Mouse (Mus musculus): ENCODE results near the gene Spry1.

The Spry1 gene

DNA sequence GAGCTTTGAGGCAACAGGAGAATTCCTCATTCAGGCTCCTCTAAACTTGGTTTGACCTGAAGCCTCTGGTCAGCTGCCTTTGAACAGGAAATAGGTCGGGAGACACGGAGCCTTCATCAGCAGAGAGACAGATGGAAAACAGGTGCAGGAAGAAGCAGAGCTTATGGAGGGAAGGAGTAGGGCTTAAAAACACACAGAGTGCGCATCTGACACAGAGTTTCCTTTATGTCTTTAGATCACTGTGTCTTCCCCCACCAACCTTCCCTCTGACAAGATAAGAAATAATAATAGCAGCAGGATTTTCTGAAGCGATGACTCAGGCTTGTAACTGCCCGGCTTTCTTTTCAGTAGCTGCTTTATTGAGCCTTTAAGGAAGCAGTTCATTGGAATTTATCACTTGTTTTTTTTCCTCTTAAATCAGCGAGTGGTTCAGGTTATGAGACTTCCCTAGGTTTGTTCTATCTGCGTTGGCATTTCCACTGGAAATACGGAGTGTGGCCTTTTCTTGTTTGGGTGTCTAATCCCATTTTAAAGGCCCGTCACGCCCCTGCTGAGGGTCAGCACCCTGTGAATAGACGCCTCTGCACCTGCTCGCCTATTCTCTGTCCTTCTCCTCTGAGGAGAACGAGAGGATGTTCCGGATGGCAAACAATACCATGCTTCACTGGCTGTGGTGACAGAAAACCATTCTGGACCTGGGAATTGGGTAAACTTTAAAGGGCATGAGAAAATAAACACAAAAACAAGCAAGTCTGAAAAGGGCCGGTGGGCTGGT lies 32.7 kb downstream of the Spry1 start:
- DNase-seq: peak; percentile 62

DNA sequence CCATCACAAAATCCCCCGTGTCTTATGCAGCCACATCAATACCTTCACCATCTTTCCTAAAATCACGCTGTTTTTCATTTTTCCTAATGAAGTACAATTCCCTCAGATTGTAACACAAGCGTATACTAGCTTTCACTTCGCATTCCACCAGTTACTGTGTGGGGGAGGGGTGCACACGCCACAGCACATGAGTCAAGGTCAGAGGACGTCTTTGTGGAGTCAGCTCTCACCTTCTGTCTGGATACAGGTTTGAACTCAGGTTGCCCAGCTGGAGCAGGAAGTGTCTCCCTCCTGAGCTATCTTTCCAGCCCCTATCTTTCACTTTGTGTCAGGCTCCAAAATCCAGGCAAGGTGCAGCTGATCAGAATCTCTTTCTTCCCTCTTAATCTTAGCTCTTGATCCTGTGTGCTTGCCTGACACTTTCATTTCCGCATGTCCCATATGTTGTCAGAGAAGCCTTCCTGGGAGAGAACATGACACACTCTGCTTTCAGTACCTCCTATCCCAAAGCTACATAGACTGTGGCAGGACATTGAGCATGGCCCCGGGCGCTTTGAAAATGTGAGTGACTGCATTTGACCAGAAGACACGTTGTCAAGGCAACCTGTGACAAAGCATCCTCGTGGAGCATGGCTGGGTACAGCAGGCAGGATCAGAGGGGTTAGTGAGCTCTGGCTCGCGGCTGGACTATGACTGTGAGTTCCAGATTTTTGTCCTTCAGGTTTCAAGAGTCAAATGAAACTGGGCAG lies 33.9 kb downstream of the Spry1 start:
- DNase-seq: peak; percentile 65

DNA sequence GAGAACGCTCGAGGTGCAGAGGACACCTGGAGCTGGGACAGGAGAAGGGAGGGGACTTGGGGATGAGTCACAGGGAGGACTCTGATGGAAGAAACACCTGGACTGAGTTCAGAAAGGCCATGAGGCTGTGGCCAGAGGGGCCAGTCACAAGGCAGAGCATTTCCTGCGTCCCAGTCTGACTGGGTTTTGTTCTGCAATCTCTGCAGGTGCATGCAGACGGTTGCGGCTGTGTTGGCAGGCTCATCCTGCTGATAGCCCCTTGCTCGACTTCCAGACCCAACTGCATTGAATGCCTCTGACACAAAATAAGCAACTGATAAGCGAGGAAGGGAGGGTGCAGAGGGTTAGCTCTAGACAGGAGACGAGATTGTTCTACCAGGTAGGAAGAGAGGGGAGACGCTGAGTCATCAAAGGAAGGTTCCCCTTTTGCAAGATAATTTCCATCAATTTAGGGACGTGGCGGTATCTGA lies 35.3 kb downstream of the Spry1 start:
- no peak for DNase-seq

DNA sequence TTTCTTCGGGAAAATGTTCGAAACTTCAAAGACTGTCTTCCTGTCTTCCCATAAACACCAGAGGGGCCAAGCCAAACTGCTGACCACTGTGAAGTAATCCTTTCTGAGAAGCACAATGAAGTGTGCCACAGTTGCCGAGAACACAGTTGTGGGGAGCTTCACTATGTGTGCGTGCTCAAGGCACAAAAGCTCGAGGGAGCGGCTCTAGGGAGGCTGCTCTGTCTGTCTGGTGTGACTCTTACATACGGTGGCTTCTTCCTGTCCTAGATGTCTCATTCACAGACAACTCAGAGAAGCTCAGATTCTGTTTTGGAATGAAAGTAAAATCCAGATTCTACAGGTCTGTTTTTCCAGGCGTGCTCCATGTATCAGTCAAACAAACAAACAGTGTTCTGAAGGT lies 36.5 kb downstream of the Spry1 start:
- no peak for DNase-seq

- no peak for DNase-seq
Measured at GRCm38 (mm10) chr3:37686219-37686618, 46.5 kb downstream of the Spry1 start.

DNA sequence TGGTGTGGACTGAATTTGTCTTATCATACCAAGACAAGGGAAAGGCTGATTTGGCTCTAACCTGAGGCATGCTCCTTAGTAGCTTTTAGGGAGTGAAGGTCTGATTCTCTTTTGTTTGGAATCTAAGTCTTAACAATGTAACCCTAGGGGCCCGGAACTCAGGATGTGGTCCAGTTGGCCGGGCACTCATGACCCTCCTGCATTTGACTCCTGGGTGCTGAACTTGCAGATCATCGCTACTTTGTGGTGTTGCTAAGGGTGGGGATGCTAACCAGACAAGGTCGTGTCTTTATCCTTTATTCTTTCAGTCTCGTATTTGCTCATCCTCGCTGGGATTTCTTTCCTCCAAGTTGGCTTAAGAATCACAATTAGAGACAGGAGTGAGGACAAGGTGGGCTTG lies 47.0 kb downstream of the Spry1 start:
- DNase-seq: no peak

DNA sequence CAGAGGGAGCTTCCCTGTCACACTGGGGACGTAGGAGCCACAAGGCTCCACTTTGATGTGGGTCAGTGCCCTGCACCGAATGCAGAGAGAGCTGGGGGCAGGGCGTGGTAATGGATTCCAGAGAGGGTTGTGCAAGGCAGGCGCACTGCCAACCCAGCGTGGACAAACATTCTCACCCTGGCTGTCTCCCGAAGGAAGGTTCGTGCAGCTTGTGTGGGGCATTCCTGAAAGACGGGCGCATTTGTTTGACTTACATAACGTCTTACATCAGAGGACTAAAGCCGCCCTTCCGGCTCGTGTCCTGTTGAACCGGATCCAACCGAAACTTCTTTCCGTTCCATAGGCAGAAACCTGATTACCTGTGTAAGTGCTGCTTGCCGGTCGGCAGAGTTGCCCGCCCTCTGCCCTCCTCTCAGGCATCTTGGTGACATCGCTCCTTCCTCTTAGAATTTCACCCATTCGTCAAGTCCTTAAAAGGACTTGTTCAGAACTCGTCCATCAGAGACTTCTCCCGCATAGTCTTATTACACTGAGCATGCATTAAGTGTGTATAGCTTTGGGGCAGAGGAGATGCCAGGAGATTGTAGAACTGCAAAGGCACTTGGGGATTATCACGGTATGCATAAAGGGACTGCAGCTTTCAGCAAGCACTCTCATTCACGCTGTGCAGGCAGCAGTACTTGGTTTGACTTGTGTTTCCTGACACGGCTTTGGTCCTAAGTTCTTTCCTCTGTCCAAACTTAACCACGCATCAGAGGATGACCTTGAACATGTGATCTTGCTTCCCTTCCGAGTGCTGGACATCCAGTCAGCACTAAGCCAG lies 47.6 kb downstream of the Spry1 start:
- DNase-seq: peak; percentile 54

DNA sequence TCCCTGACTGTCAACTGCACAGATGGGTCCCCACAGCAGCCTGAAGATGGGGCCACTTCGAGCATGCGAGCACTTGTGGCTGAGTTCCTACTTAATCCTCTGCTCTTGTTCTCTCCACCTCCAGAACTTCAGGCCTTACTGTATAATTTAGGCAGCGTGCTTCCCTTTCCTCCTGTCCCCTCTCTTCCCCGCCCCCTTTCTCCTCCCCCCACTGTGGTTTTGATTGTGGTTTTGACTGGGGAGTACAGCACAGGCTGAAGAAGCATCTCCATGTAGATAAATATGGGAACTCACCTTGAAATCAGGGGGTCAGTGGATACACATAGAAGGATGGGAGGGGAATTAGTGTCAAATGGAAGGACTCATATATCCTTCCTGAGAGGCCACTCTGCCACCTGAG lies 53.2 kb downstream of the Spry1 start:
- no peak for DNase-seq

DNA sequence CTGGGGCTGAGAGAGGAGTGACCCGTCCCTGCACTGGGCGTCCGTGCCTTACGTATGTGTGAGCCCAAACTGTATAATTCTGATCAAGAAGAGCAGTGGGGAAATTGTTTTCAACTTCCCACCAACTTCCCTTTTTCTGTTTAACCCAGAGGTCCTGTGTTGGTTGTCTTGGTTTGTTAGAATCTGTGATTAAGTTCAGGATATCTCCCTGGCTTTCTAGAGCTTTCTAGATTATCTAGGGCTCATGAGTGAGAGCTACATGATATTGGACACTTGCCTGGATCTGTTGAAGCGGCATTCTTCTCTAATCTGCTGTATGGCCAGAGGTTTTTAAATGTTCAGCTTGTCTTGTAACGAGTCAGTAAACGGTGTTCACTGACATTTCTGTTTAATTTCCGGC lies 53.8 kb downstream of the Spry1 start:
- DNase-seq: no peak

All from embryo, embryonic 11 days (tissue).